Mouse (Mus musculus): Measurements from ENCODE around the gene Epyc.

Gene Epyc

GRCm38 (mm10) chr10:97643768-97644167, at the start of gene Epyc:
Gene Epyc, plus strand, starts transcription at chr10:97644068.
- no peak for DNase-seq (ENCODE audit: low read depth, low spot score)

- DNase-seq (ENCODE audit: low read depth, low spot score), result no peak
Measured at GRCm38 (mm10) chr10:97595680-97596079, 48.2 kb upstream of the Epyc start.

GRCm38 (mm10) chr10:97601744-97602143, 42.1 kb upstream of the Epyc start:
- no peak for DNase-seq (ENCODE audit: low read depth, low spot score)

GRCm38 (mm10) chr10:97603256-97603655, 40.6 kb upstream of the Epyc start:
- DNase-seq (ENCODE audit: low read depth, low spot score), result peak; percentile 97

GRCm38 (mm10) chr10:97606579-97606978, 37.3 kb upstream of the Epyc start, which contains the start of gene Kera:
Gene Kera, plus strand, starts transcription at chr10:97606879.
- DNase-seq (ENCODE audit: low read depth, low spot score), result no peak

GRCm38 (mm10) chr10:97622328-97622727, 21.5 kb upstream of the Epyc start:
- DNase-seq (ENCODE audit: low read depth, low spot score), result no peak

GRCm38 (mm10) chr10:97624381-97624780, 19.5 kb upstream of the Epyc start:
- peak; percentile 8 for DNase-seq (ENCODE audit: low read depth, low spot score)

- no peak for DNase-seq (ENCODE audit: low read depth, low spot score)
Measured at GRCm38 (mm10) chr10:97625116-97625515, 18.8 kb upstream of the Epyc start.

GRCm38 (mm10) chr10:97626543-97626942, 17.3 kb upstream of the Epyc start:
- DNase-seq (ENCODE audit: low read depth, low spot score), result no peak

- no peak for DNase-seq (ENCODE audit: low read depth, low spot score)
Measured at GRCm38 (mm10) chr10:97631061-97631460, 12.8 kb upstream of the Epyc start.

GRCm38 (mm10) chr10:97641926-97642325, 1.9 kb upstream of the Epyc start:
- DNase-seq (ENCODE audit: low read depth, low spot score), result no peak

GRCm38 (mm10) chr10:97650334-97650733, 6.5 kb downstream of the Epyc start:
- no peak for DNase-seq (ENCODE audit: low read depth, low spot score)

- DNase-seq (ENCODE audit: low read depth, low spot score), result no peak
Measured at GRCm38 (mm10) chr10:97659489-97659888, 15.6 kb downstream of the Epyc start.

- DNase-seq (ENCODE audit: low read depth, low spot score), result no peak
Measured at GRCm38 (mm10) chr10:97668656-97669055, 24.8 kb downstream of the Epyc start.

- peak; percentile 69 for DNase-seq (ENCODE audit: low read depth, low spot score)
Measured at GRCm38 (mm10) chr10:97670202-97670601, 26.3 kb downstream of the Epyc start.

- DNase-seq (ENCODE audit: low read depth, low spot score), result peak; percentile 59
Measured at GRCm38 (mm10) chr10:97673239-97673638, 29.4 kb downstream of the Epyc start.

GRCm38 (mm10) chr10:97682981-97683380, 39.1 kb downstream of the Epyc start:
- DNase-seq (ENCODE audit: low read depth, low spot score), result no peak

GRCm38 (mm10) chr10:97687198-97687597, 43.3 kb downstream of the Epyc start:
- no peak for DNase-seq (ENCODE audit: low read depth, low spot score)

GRCm38 (mm10) chr10:97689425-97689824, 45.6 kb downstream of the Epyc start:
- peak; percentile 42 for DNase-seq (ENCODE audit: low read depth, low spot score)

GRCm38 (mm10) chr10:97692913-97693312, 49.0 kb downstream of the Epyc start, which contains the start of gene Ccer1:
Gene Ccer1, plus strand, starts transcription at chr10:97693059.
- DNase-seq (ENCODE audit: low read depth, low spot score), result no peak

GRCm38 (mm10) chr10:97693398-97694135, 49.7 kb downstream of the Epyc start:
- no peak for DNase-seq (ENCODE audit: low read depth, low spot score)

- no peak for DNase-seq (ENCODE audit: low read depth, low spot score)
Measured at GRCm38 (mm10) chr10:97702321-97702720, 58.5 kb downstream of the Epyc start.

- peak; percentile 59 for DNase-seq (ENCODE audit: low read depth, low spot score)
Measured at GRCm38 (mm10) chr10:97704562-97704961, 60.7 kb downstream of the Epyc start.

GRCm38 (mm10) chr10:97712687-97713086, 68.8 kb downstream of the Epyc start:
- DNase-seq (ENCODE audit: low read depth, low spot score), result peak; percentile 84

Measured in brain, adult 2 months (tissue).